Mouse (Mus musculus) adipocyte (in vitro differentiated cells): ENCODE measurements around the gene Acoxl.
A peak's percentile ranks its signal among the peaks of the same experiment; 100 is the strongest.

Experiments
- DNase-seq: peaks from one replicate; pipeline ENCODE4 v3.0.0-alpha.2; 2016; ENCODE audit warnings: low spot score

Acoxl gene

GRCm38 (mm10) chr2:127838576-127838975 lies at the start of gene Acoxl:
TSS of gene Acoxl (plus strand) at chr2:127838876.
- DNase-seq, result no peak

- DNase-seq, result no peak
Observed at GRCm38 (mm10) chr2:127789138-127789537, 49.5 kb upstream of the Acoxl start.

DNA sequence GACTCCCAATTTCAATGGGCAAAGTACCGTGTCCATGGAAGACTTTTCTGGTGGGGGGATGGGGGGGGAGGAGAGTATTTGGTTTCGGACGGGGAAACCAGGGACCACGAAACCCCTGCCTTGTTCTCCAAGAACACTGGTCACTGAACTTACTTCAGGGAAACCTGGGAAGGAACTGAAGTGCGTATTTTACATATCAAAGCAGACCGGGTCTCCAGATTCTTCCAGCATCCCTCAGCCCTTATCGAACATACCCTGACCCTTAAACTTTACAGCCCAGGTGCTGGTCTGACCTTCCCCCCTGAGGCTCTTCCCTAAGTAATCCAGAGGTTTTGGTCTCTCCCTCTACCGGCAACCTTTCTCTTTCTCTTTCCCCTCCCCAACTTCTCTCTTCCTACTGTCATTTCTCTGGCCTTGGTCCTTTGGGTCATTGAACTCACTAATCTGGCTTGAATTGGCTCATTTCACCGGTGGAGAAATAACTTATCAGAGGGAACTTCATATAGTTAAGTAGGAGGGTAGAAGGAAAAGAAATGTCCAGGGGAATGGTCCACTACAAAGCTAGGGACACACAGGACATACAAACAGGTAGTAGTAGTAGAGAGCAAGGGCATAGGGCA lies 48.9 kb upstream of the Acoxl start:
- no peak for DNase-seq

- peak; percentile 83 for DNase-seq
Observed at GRCm38 (mm10) chr2:127791919-127792603, 46.6 kb upstream of the Acoxl start, which contains the start of gene Mtln. TSS of gene Mtln (minus strand) at chr2:127792488.

DNA sequence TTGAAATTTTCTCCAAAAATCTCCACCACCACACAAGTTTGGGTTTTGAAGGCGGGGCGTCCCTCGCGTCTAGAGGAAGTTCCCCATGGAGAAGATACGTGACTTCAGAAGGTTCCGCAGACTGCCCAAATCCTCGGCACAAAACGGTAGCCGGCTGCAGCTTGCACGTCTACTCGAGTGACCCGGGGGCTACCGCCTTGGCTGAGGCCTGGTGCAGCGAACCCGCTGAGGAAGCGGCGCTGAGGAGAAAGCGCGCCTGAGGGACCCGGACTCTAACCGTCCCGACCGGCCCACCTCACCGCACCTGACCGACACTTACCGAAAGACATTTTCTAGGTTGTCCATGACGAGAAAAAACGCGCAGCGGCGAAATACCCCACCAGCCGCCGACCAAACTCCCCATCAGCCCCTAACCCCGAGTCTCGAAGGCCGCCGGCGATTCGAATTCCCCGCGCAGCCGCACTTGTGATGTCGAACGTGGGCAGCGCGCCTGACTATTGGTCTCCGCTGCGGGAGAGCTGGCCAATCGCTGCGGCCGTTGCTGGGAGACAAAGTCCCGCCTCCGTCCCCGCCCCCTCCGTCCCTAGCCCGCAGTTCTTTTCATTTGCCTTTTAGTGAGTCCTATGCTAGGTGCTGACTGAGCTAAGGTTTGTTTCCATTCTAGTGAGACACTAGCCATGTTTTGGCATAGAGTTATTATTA lies 7.1 kb upstream of the Acoxl start, which contains the start of gene Bub1:
Bub1 (minus strand) TSS at position 465 of the 702 bp plus-strand sequence.
- DNase-seq, result peak; percentile 95

GRCm38 (mm10) chr2:127832103-127832832 lies 6.4 kb upstream of the Acoxl start:
- DNase-seq, result no peak

- DNase-seq, result peak; percentile 70
Observed at GRCm38 (mm10) chr2:127832833-127833190, 5.9 kb upstream of the Acoxl start.

DNA sequence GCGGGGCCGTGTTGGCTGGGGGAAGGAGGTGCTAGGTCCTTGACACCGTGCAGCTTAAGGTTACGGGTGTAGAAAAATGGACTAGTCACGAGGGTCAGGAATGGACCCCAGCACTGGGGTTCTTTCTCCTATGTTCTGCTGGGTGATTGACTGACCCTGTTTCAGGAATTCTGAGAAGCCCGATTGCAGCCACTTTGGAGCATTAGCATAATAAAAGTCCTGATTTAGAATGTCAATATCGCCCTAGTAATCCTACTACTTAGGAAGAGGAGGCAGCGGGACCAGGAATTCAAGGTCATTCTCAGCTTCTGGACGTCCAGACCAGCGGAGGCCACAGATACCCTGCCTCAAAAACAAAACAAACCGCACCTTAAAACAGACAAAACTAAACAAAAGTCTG lies 749 bp downstream of the Acoxl start:
- DNase-seq, result no peak

GRCm38 (mm10) chr2:127841402-127841801 lies 2.7 kb downstream of the Acoxl start:
- DNase-seq, result no peak

- peak; percentile 68 for DNase-seq
Observed at GRCm38 (mm10) chr2:127842421-127842820, 3.7 kb downstream of the Acoxl start.

GRCm38 (mm10) chr2:127845346-127845982 lies 6.8 kb downstream of the Acoxl start:
- peak; percentile 65 for DNase-seq

DNA sequence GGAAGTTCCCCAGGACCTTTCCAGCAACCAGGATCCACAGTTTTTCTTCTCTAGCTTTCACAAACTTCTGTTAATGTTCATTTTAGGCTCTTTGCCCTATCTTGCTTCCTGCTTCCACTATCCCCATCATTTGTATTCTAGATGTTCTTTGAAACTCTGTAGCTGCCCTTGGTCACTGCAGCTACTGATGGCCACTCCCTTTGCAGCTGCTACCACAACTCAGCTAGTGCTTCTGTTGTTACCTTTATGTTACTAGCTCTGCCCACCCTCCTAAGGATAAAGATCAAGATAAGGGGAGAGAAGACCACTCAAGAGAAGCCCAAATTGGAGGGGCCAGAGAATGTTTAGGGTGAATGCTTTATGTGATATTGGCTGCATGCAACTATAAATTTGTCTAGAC lies 7.3 kb downstream of the Acoxl start:
- no peak for DNase-seq

GRCm38 (mm10) chr2:127846571-127846970 lies 7.9 kb downstream of the Acoxl start:
- no peak for DNase-seq

- DNase-seq, result peak; percentile 40
Observed at GRCm38 (mm10) chr2:127850371-127850770, 11.7 kb downstream of the Acoxl start.

- peak; percentile 98 for DNase-seq
Observed at GRCm38 (mm10) chr2:127854332-127854991, 15.8 kb downstream of the Acoxl start.

DNA sequence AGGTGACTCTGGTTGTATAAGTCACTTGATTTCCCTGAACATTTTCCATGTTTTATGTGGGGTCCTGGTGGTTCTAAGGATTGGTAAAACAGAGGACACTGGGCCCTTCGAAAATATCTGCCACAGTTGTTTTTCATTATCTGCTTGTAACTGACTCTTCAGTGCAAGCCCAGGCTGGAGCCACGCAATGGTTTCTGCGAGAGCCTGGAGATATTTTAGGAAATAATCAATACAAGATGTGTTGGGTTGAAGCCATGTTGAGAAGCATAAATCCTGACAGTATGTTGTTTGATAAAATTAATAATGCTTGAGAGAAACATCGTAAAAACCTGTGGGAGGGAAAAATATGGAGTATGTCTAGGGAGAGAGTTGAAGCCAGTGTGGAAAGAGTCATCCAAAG lies 25.7 kb downstream of the Acoxl start:
- peak; percentile 32 for DNase-seq

- no peak for DNase-seq
Observed at GRCm38 (mm10) chr2:127881063-127881462, 42.4 kb downstream of the Acoxl start.

DNA sequence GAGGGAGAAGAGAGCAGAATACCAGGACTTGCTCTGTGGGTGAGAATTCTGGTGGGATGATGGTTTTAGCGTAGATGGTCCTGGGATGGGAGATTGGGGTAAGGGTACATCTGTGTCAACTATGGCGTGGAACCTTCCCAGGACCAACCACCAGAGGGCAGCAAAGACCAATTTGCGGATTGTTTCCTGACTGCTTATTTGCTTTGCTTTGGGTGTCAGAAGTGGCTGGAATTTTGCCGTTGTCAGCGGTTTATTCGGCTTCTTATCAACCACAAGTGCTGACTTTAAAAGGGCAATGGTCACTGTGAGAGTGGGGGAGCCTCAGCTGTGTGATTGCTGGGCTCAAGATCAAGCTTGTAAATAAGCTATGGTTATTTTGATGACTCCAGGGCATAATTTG lies 50.8 kb downstream of the Acoxl start:
- peak; percentile 92 for DNase-seq

GRCm38 (mm10) chr2:127889979-127890378 lies 51.3 kb downstream of the Acoxl start:
- no peak for DNase-seq

DNA sequence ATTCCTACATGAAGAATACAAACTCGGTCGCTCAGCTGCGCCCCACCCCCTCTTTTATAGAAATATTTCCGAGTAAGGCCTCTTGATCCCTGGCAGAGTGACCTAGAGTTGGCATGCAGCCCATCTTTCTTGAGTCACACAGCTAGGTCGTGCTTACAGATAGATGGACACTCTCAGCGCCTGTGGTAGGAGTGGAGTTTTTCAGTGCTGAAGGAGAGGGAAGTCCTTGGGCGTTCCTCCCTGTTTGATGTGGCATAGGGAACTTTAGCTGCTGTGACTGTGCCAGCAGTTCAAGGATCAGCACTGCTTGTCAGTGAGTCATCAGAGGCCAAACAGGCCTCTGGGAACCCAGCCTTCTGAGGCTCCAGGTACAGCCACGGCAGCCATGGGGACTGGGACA lies 51.9 kb downstream of the Acoxl start:
- peak; percentile 47 for DNase-seq

DNA sequence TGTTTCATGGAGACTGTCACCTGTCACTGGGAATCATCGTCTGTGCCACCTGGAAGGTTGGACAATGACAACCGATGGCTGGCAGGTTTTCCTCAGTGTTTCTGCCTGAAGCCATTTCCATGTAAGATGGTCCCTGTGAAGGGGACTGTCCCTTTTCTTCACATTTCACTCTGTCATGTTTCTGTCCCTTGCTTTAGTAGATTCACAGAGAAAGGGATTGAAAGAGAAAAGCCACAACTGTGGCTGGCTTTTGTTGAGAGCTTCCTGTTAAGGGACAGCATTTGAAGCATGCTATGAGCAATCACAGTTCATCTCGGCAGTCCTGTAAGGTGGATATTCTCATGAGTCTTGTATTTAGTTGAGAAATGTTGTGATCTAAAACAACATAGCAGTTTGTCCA lies 52.4 kb downstream of the Acoxl start:
- DNase-seq, result no peak
